Mouse (Mus musculus) intestine, embryonic 16.5 days (tissue): Measurements from ENCODE around the gene Epn1. TPM values are rescaled to one million over a fixed set of nuclear protein-coding genes. Genes with fewer than 3 reads are reported as not detected.
A peak's percentile ranks its signal among the peaks of the same experiment; 100 is the strongest.

ENCODE experiments used
- ATAC-seq: fragments of 200-750 bp; cut with Nextera tagmentation; 2 replicates; pipeline ENCODE4 v1.8.0; 2017; ENCODE audit warnings: moderate TSS enrichment, moderate library complexity
- H3K27ac ChIP-seq: fragments of 300-500 bp; sonication (generic); 2 replicates; pipeline ENCODE4 v1.5.1; 2014; ENCODE audit warnings: mild to moderate bottlenecking, low read length
- H3K27me3 ChIP-seq: fragments of 300-500 bp; sonication (generic); replicated peaks from 2 replicates; pipeline ENCODE4 v1.6.1; 2014; ENCODE audit warnings: low read length, control low read depth, mixed read lengths; ENCODE audit not compliant: control insufficient read depth, insufficient read depth
- H3K36me3 ChIP-seq: fragments of 300-500 bp; sonication (generic); 2 replicates; pipeline ENCODE4 v1.6.1; 2014; ENCODE audit warnings: low read length, control low read depth; ENCODE audit not compliant: control insufficient read depth, insufficient read depth
- H3K4me1 ChIP-seq: fragments of 300-500 bp; sonication (generic); 2 replicates; pipeline ENCODE4 v1.6.1; 2014; ENCODE audit warnings: low read length, control low read depth, mixed read lengths; ENCODE audit not compliant: control insufficient read depth, insufficient read depth
- H3K4me2 ChIP-seq: fragments of 300-500 bp; sonication (generic); 2 replicates; pipeline ENCODE4 v1.6.1; 2014; ENCODE audit warnings: low read depth, low read length, control low read depth
- H3K4me3 ChIP-seq: fragments of 300-500 bp; sonication (generic); 2 replicates; pipeline ENCODE4 v1.5.1; 2014; ENCODE audit warnings: mild to moderate bottlenecking, low read length
- H3K9ac ChIP-seq: fragments of 300-500 bp; sonication (generic); 2 replicates; pipeline ENCODE4 v1.6.1; 2014; ENCODE audit warnings: low read depth, low read length
- H3K9me3 ChIP-seq: fragments of 300-500 bp; sonication (generic); 2 replicates; pipeline ENCODE4 v1.6.1; 2016; ENCODE audit warnings: low read length, control low read depth; ENCODE audit not compliant: control insufficient read depth
- WGBS: fragments of 180-500 bp; shearing (Covaris S2); extraction: QIAGEN DNeasy Blood & Tissue Kit; methylation state at CpG from one replicate; pipeline ENCODE4 v1.1.7; 2014; 5-methylcytosine and 5-hydroxymethylcytosine counted together
- polyA plus RNA-seq: library from polyadenylated mRNA; unstranded; fragments of >200 nt; fragmentation: Nextera tagmentation; extraction: Ambion mirVana; gene quantifications from 2 replicates; pipeline ENCODE4 v1.2.1, GENCODE M21; 2015

The Epn1 gene
- polyA plus RNA-seq, 1 experiment from 2014 or later, result 75.0 TPM

DNA sequence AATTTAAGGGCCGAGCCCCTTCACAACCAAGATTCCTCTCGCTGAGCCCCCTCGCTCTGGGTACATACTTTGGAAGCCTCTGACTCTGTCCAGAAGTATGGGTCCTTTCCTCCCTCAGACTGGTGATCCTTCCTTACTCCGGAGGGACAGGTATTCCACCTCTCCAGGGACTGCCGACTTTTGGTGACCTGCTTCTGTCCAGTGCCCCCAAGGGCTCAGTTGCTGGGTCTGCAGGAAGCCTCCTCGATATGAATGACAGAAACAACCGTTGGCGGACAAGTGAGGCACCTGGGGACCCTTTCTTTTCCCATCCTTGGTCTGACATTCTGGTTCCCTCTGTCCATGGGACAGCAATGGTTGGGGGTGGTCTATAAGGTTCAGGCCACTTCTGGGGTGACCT, 22.7 kb upstream of the Epn1 start:
- peak overlapping the region; percentile 73 for H3K9ac ChIP-seq
- H3K9me3 ChIP-seq, result no peaks in the 10 kb centered on the region
- no peaks in the 10 kb centered on the region for H3K36me3 ChIP-seq
- peaks cover 35% of the 10 kb centered on the region for H3K4me1 ChIP-seq
- peaks cover 56% of the 10 kb centered on the region for H3K27me3 ChIP-seq
- peak overlapping the region; percentile 51 for H3K4me3 ChIP-seq
- H3K4me2 ChIP-seq, result peak overlapping the region; percentile 70
- H3K27ac ChIP-seq, result no peak overlapping the region
- no peak for ATAC-seq
- 35% methylated on average over 8 of the region's 8 CpGs for WGBS

DNA sequence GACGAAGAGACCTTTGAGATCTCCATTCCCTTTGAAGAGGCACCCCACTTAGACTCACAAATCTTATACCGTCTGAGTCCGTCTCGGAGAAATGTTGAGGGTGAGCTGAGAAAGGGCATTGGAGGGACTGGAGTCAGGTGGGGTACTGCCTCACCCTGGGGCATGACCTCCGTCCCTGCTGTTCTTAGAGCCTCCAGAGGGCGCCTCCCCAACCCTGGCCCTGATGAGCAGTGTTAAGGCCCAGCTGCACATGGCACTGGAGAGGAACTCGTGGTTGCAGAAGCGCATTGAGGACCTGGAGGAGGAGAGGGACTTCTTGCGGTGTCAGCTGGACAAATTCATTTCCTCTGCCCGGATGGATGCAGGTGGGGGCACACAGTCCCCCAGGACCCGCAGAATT, 22.2 kb upstream of the Epn1 start:
- Histone ChIP-seq H3K27ac (no peak overlapping the region), H3K4me1 (peaks cover 31% of the 10 kb centered on the region), H3K4me2 (peak overlapping the region; percentile 70; the same call in 1 of the 2 replicates), H3K36me3 (no peaks in the 10 kb centered on the region), H3K9ac (no peak overlapping the region), H3K27me3 (peaks cover 54% of the 10 kb centered on the region), H3K4me3 (no peak overlapping the region; the same call in 1 of the 2 replicates), H3K9me3 (no peaks in the 10 kb centered on the region)
- ATAC-seq, result no peak
- WGBS, result 44% methylated on average over 11 of the region's 11 CpGs

DNA sequence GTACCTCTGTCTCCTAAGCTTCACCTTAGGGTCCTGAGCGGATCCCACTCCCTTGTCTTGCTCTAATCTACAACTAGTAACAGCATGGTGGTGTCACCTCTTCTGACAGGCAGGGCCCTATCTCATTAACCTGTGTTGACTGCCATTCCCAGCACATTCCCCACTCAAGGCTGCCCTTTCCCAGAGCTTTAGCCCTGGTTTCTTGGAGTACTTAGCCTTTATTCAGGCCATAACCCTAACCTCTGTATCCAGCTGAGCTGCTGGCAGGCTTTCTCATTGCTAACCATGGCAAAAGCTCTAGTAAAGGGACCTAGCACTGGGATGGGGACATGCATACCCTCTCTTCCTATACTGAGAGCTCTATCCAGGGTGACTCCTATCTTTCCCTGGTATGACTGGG, 21.4 kb upstream of the Epn1 start:
- no peak overlapping the region for H3K9ac ChIP-seq
- 100% methylated on average over 1 of the region's 1 CpGs for WGBS
- no peak overlapping the region for H3K4me2 ChIP-seq

DNA sequence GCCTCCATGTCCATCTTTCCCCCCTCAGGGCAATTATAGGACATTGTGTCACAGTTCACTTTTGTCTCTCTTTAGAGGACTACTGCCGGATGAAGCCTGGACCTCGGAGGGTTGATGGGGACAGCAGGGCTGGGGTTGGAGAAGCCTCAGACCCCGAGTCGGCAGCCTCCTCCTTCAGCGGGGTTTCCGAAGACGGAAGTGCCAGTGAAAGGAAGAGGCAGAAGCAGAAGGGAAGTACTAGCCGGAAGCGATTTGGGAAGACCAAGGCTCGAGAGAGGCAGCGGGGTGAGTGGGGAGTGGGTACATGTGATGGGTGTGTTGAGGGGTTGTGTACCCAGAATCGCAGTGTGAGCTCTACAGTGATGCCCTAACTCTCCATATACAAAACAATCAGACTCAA, 20.6 kb upstream of the Epn1 start:
- WGBS, result 94% methylated on average over 12 of the region's 12 CpGs
- Histone ChIP-seq H3K36me3 (no peaks in the 10 kb centered on the region), H3K27me3 (peaks cover 38% of the 10 kb centered on the region), H3K4me1 (peaks cover 26% of the 10 kb centered on the region), H3K4me2 (peak overlapping the region; percentile 99; the same call in 1 of the 2 replicates), H3K27ac (no peak overlapping the region), H3K4me3 (no peak overlapping the region), H3K9me3 (no peaks in the 10 kb centered on the region), H3K9ac (0 out of 2 replicates have a peak overlapping the region, but pooled peaks have one; percentile 97)
- no peak for ATAC-seq

More for the DNA sequence above, 21.4 kb upstream of the Epn1 start:
- Histone ChIP-seq H3K4me3 (no peak overlapping the region), H3K9me3 (no peaks in the 10 kb centered on the region), H3K4me1 (peaks cover 24% of the 10 kb centered on the region), H3K27ac (no peak overlapping the region), H3K27me3 (peaks cover 45% of the 10 kb centered on the region), H3K36me3 (no peaks in the 10 kb centered on the region)
- ATAC-seq, result no peak

DNA sequence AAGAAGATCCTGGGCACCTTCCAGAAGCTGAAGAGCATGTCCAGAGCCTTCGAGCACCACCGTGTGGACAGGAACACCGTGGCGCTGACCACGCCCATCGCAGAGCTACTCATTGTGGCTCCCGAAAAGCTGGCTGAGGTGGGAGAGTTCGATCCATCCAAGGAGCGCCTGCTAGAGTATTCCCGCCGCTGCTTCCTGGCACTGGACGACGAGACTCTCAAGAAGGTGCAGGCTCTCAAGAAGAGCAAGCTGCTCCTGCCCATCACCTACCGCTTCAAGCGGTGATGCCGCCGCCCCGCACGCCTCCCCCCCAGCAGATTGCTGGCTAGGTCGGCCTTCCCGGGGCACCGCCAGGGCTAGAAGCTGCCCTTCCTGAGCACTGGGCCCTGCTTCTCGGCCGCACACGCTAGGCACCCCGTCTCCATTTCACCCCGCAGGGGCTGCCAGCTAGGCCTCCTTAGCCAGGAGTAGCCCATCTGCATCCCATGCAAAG, 19.8 kb upstream of the Epn1 start:
- Histone ChIP-seq H3K27me3 (peaks cover 29% of the 10 kb centered on the region), H3K4me3 (peak overlapping the region; percentile 61), H3K36me3 (no peaks in the 10 kb centered on the region), H3K9ac (peak overlapping the region; percentile 97), H3K27ac (peak overlapping the region; percentile 100), H3K4me1 (peaks cover 30% of the 10 kb centered on the region), H3K9me3 (no peaks in the 10 kb centered on the region), H3K4me2 (peak overlapping the region; percentile 99)
- 3% methylated on average over 27 of the region's 27 CpGs for WGBS
- ATAC-seq, result peak; percentile 9

DNA sequence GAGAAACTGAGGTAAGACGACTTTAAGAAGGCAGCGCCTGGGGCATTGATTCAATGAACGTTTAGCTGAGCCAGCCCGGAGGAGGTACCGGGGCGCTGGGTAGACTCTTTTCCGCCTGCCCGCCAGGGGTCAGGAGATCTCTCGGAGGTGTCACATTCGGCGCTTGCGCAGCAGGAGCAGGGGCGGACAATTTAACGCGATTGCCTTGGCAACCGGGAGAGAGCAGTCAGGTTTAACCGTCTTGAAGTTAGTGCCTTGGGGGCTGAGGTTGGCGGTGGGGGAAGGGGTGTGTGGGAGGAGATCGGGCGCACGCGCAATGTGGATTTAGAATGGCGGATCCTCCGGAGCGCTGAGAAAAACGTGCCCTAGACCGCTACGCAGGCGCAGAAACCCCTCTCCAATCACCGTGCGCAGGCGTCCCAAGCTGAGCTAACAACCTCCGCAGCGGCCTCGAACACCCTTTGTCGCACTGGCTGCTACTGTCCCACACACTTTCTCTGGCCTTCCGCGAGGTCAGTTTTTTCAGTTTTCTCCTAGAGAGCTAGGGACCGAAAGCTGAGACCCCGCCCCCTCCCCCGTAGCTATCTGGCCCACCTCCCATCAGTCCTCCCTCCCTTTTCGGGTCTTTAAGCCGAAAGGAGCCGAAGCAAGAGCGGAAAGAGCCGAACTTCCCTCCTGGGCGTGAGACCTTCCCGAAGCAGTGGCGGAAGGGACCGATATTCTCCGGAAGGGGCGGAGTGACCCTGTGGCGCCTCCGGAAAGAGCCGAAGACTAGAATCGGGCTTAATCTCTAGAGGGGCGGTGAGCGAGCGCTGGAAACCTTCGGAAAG, 18.9 kb upstream of the Epn1 start:
- H3K27ac ChIP-seq, result peak overlapping the region; percentile 100
- peaks cover 20% of the 10 kb centered on the region for H3K27me3 ChIP-seq
- peak overlapping the region; percentile 61 for H3K4me3 ChIP-seq
- H3K9me3 ChIP-seq, result no peaks in the 10 kb centered on the region
- under 1% methylated on average over 60 of the region's 60 CpGs for WGBS
- peak; percentile 91 for ATAC-seq
- H3K4me2 ChIP-seq, result peak overlapping the region; percentile 99
- peak overlapping the region; percentile 97 for H3K9ac ChIP-seq
- peaks cover 39% of the 10 kb centered on the region for H3K4me1 ChIP-seq
- peaks cover 3% of the 10 kb centered on the region; the same call in 1 of the 2 replicates for H3K36me3 ChIP-seq

DNA sequence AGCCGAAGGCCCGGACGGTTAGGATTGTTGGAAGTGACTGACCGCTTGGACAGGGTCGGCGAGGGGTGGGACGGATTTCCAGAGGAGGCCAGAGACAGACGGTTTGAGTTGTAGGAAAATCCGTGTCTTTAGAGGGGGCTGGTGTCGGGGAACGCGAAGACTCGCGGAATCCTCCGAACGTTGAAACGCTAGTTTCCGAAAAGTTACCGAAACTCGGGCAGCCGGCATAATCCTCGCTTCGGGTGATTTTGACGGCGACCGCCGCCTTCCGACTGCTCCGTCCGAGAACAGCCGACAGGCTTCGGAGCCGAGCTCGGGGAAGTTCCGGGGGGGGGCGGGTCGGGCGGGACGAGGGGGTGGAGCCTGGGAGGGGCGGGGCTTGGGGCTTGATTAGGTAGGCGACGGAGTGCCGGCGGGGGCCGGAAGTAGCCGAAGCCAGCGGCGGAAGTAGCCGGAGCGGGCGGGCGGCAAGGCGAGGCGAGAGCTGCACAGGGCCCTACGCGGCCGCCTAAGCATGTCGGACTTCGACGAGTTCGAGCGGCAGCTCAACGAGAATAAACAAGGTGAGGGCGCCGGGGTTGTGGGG, 18.2 kb upstream of the Epn1 start, which contains the start of gene U2af2:
Gene U2af2 (plus strand): TSS at position 370 of the 586 bp plus-strand sequence.
- peaks cover 13% of the 10 kb centered on the region for H3K27me3 ChIP-seq
- under 1% methylated on average over 58 of the region's 65 CpGs for WGBS

DNA sequence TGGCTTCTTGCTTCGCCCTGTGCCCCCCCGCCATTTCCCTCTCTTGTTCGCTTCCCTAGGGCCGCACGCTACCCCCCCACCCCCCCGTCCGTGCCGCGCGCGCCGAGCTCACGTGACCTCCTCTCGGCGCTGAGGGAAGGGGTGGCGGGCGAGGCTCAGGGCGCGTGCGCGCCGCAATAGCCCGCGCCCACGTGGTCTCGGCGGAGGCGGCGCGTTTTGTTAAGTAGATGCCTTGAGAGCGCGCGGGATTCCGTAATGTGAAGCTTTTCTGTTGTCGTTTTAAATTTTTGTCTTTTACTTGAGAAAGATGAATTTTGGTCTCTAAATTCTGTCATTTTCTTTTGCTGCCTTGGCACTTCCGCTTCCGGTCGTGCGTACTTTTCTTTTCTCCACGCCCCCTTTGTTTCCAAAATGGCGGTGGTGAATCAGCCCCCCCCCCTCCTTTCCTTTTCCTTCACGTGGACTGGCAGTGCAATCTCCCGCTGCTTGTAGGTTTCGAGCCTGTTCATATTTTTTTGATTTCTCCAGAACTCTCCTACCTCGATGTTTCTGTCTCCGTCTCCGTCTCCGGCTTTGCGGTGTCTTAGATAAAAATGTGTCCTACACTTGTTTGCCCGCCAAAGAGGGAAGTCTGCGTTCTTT, 17.6 kb upstream of the Epn1 start:
- peaks cover 6% of the 10 kb centered on the region; the same call in 1 of the 2 replicates for H3K36me3 ChIP-seq
- H3K27me3 ChIP-seq, result peaks cover 7% of the 10 kb centered on the region; the same call in 1 of the 2 replicates
- H3K27ac ChIP-seq, result peak overlapping the region; percentile 100
- under 1% methylated on average over 49 of the region's 51 CpGs for WGBS
- peak; percentile 61 for ATAC-seq
- no peaks in the 10 kb centered on the region for H3K9me3 ChIP-seq
- peak overlapping the region; percentile 72 for H3K4me2 ChIP-seq
- peaks cover 42% of the 10 kb centered on the region for H3K4me1 ChIP-seq
- peak overlapping the region; percentile 97 for H3K9ac ChIP-seq
- H3K4me3 ChIP-seq, result peak overlapping the region; percentile 61

More for the DNA sequence above, 18.2 kb upstream of the Epn1 start, which contains the start of gene U2af2:
- Histone ChIP-seq H3K4me3 (peak within 1 kb of the TSS; percentile 61), H3K4me2 (peak within 1 kb of the TSS; percentile 99), H3K9ac (peak within 1 kb of the TSS; percentile 97), H3K4me1 (peaks cover 40% of the 10 kb centered on the region), H3K36me3 (peaks cover 6% of the 10 kb centered on the region; the same call in 1 of the 2 replicates), H3K9me3 (no peaks in the 10 kb centered on the region), H3K27ac (peak within 1 kb of the TSS; percentile 100)
- ATAC-seq, result peak; percentile 79

DNA sequence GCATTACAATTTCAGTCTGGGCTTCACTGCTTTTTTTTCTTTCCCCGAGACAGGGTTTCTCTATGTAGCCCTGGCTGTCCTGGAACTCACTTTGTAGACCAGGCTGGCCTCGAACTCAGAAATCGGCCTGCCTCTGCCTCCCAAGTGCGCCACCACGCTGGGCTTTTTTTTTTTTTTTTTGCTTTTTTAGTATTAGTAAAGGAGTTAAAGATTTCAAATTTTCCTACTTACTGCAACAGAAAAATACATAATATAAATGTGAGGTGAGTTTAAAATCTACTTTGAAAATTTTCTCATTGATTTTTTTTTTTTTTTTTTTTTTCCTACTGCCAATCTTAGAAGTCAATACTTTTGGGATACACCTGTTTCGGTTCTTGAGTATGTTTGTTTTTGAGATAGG, 15.1 kb upstream of the Epn1 start:
- ATAC-seq, result no peak
- Histone ChIP-seq H3K4me3 (no peak overlapping the region), H3K36me3 (peaks cover 12% of the 10 kb centered on the region), H3K27me3 (no peaks in the 10 kb centered on the region), H3K9me3 (no peaks in the 10 kb centered on the region), H3K27ac (no peak overlapping the region), H3K4me1 (peaks cover 36% of the 10 kb centered on the region), H3K9ac (no peak overlapping the region), H3K4me2 (no peak overlapping the region)
- 94% methylated on average over 6 of the region's 6 CpGs for WGBS
